Mouse (Mus musculus) adrenal gland, postnatal 4 days (tissue): Measurements from ENCODE around the gene Plcb4. TPM values are rescaled to one million over a fixed set of nuclear protein-coding genes. Genes with fewer than 3 reads are reported as not detected.

ENCODE experiments used
- DNase-seq, 2 experiments: peaks; one replicate each; pipeline ENCODE4 v3.0.0; 2021 to 2022; ENCODE audit warnings: low spot score in 2 of 2, mixed read lengths in 2 of 2
- total RNA-seq, 2 experiments: library from RNA; stranded (reverse); gene quantifications; 2 replicates each; pipeline ENCODE4 v1.2.3; 2021

Gene Plcb4
- total RNA-seq, 2 experiments from 2014 or later = 55.1 to 60.8 TPM

GRCm38 (mm10) chr2:135997361-135998150 is 338.7 kb downstream of the Plcb4 start:
- no peak for DNase-seq

- DNase-seq = no peak
These were observed 340.1 kb downstream of the Plcb4 start for GRCm38 (mm10) chr2:135998886-135999285.

- DNase-seq = no peak
These were observed 340.6 kb downstream of the Plcb4 start for GRCm38 (mm10) chr2:135999361-135999760.

- no peak for DNase-seq
These were observed 342.1 kb downstream of the Plcb4 start for GRCm38 (mm10) chr2:136000933-136001332.

GRCm38 (mm10) chr2:136002118-136002517 is 343.3 kb downstream of the Plcb4 start:
- no peak for DNase-seq

- no peak for DNase-seq
These were observed 345.0 kb downstream of the Plcb4 start for GRCm38 (mm10) chr2:136003836-136004235.

GRCm38 (mm10) chr2:136006280-136006679 is 347.5 kb downstream of the Plcb4 start:
- DNase-seq = no peak

GRCm38 (mm10) chr2:136012759-136013158 is 353.9 kb downstream of the Plcb4 start:
- no peak for DNase-seq

- no peak for DNase-seq
These were observed 389.7 kb downstream of the Plcb4 start for GRCm38 (mm10) chr2:136048464-136048863.

- DNase-seq = no peak
These were observed 392.2 kb downstream of the Plcb4 start for GRCm38 (mm10) chr2:136050793-136051615.

- no peak for DNase-seq
These were observed 393.0 kb downstream of the Plcb4 start, which contains the start of gene Lamp5 for GRCm38 (mm10) chr2:136051688-136052289. Gene Lamp5 (plus strand): TSS chr2:136052239.

- DNase-seq = no peak
These were observed 399.1 kb downstream of the Plcb4 start for GRCm38 (mm10) chr2:136057861-136058331.

GRCm38 (mm10) chr2:136058398-136058797 is 399.6 kb downstream of the Plcb4 start:
- DNase-seq = no peak

- DNase-seq = no peak
These were observed 400.3 kb downstream of the Plcb4 start for GRCm38 (mm10) chr2:136059029-136059669.
